Mouse (Mus musculus) right cerebral cortex, adult 18-20 months (tissue): ENCODE measurements around the gene Teddm2.

Experiments used
- DNase-seq: peaks from one replicate; pipeline ENCODE4 v3.0.0; 2022; ENCODE audit warnings: mixed read lengths

The Teddm2 gene

DNA sequence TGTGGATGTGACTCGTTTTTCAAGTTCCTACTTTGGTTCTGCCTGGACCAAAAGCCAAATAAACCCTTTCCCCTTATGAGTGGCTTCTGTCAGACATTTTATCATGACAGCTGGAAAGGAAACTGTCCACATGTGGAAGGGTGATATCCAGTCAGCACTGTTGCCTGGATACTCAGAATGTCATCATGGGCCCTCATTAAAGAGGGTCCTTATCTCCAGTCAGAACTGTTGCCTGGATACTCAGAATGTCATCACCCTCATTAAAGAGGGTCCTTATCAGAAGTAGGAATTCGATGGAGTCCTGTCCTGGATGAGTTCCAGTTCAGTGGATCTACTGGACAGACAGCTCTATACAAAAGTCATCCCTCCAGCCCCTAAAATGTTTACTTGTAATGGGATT lies 85.8 kb downstream of the Teddm2 start:
- no peak for DNase-seq

DNA sequence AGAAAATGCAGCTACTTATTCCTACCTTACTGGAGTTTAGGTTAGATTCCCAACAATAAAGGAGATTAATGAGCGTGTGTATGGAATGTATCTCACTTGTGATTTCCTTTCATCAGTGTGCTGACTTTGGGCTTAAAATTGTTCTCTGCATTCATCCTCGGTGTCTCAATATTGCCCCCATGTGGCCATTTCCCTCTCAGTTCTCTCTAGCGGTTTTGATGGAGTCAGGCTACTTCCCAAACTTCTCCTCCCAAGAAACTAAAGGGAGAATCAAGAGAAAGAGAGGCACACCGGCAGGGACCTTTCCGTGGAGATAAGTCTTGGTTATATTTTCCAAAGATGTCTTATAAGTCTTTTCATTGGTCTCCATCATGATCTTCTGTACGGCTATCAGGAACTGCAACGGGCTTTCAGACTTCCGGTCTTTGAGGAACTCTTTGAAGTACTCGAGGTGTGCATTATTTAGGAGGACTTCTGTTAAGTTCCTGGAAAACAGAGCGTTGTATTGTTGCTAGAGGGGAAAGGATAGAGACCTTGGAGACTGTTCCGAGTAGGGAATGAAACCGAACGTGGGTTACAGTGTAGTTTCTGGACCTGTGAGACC lies 92.5 kb downstream of the Teddm2 start:
- peak; percentile 59 for DNase-seq

DNA sequence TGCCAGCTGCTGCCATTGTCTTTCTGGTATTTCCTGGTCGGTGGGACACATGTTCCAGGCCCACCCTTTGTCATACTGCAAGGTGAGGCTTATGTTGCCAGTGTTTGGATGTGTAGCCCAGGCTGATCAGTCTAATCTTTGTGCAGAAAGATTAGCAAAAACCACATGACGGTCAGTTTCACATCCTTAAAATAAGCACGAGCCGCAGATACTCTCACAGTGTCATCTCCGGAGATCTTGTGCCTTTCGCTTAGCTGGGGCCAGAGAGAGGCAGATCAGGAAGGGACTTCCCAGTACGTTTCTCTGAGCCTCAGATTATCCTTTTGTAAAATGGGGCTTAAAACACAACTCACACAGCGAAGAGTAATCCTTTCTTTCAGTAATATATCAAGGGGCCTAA lies 96.5 kb downstream of the Teddm2 start:
- DNase-seq = no peak

DNA sequence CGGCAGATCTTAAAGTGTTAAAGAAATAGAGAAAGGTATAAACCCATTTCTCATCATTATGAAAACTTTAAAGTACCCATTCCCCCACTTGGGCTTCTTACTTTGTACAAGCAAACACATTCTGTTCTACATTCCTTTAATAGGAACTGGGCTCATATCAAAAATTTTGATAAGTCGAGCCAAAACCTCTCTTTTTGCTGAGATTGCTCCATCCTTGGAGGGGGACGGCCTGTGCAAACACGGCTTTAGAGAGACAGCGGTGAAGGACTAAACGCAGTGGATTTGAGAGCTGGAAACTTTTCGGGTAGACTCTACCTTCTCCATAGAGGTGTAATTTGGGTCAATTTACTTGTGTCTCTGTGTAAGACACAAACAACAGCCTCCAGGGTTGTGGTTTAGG lies 97.3 kb downstream of the Teddm2 start:
- DNase-seq = no peak
